Mouse (Mus musculus) heart, postnatal 14 days (tissue): ENCODE results near the gene Hoxa5. TPM values are rescaled to one million over a fixed set of nuclear protein-coding genes. Genes with fewer than 3 reads are reported as not detected.

Source experiments
- DNase-seq, 2 experiments: peaks; one replicate each; pipeline ENCODE4 v3.0.0; 2021 to 2022
- intact Hi-C: fragments of 180-260 bp; cut with DNase I; formaldehyde crosslinking; loops from one replicate; pipeline ENCODE4 v1.15.1; 2025
- total RNA-seq, 2 experiments: library from RNA; stranded (reverse); gene quantifications; 2 replicates each; pipeline ENCODE4 v1.2.3; 2021

The Hoxa5 gene
- total RNA-seq, 2 experiments from 2014 or later, result 1.4 to 2.1 TPM

- intact Hi-C loops, result loop anchor here (5.0 kb wide), 1 partner anchor 987 kb away; no protein-coding TSS in a partner anchor
- no peak for DNase-seq
Observed at GRCm38 (mm10) chr6:52169499-52170165, 34.8 kb downstream of the Hoxa5 start.

GRCm38 (mm10) chr6:52168191-52169055, 36.0 kb downstream of the Hoxa5 start:
- DNase-seq, result no peak
- intact Hi-C loops, result loop anchor here (5.0 kb wide), 1 partner anchor 986 kb away; no protein-coding TSS in a partner anchor

- intact Hi-C loops, result loop anchor here (5.0 kb wide), 1 partner anchor 985 kb away; no protein-coding TSS in a partner anchor
Observed at GRCm38 (mm10) chr6:52167736-52168161, 36.6 kb downstream of the Hoxa5 start.

GRCm38 (mm10) chr6:52167176-52167575, 37.2 kb downstream of the Hoxa5 start:
- intact Hi-C loops, result loop anchor here (5.0 kb wide), 1 partner anchor 985 kb away; no protein-coding TSS in a partner anchor
- DNase-seq, result no peak

More at GRCm38 (mm10) chr6:52167736-52168161, 36.6 kb downstream of the Hoxa5 start:
- no peak for DNase-seq

GRCm38 (mm10) chr6:52166431-52167077, 37.8 kb downstream of the Hoxa5 start:
- no peak for DNase-seq
- intact Hi-C loops, result loop anchor here (5.0 kb wide), 1 partner anchor 984 kb away; no protein-coding TSS in a partner anchor

- intact Hi-C loops, result loop anchor here (5.0 kb wide), 1 partner anchor 983 kb away; no protein-coding TSS in a partner anchor
- no peak for DNase-seq
Observed at GRCm38 (mm10) chr6:52165441-52166370, 38.7 kb downstream of the Hoxa5 start.

- intact Hi-C loops, result loop anchor here (5.0 kb wide), 2 partner anchors 158 to 983 kb away; no protein-coding TSS in a partner anchor
- DNase-seq, result no peak
Observed at GRCm38 (mm10) chr6:52164626-52165440, 39.6 kb downstream of the Hoxa5 start, which contains the start of gene Hoxa2. Gene Hoxa2 (minus strand): TSS chr6:52164831.

GRCm38 (mm10) chr6:52164051-52164625, 40.2 kb downstream of the Hoxa5 start:
- intact Hi-C loops, result loop anchor here (5.0 kb wide), 1 partner anchor 157 kb away; no protein-coding TSS in a partner anchor
- DNase-seq, result no peak

- no peak for DNase-seq
- intact Hi-C loops, result loop anchor here (5.0 kb wide), 1 partner anchor 156 kb away; no protein-coding TSS in a partner anchor
Observed at GRCm38 (mm10) chr6:52163366-52164031, 40.9 kb downstream of the Hoxa5 start.

- intact Hi-C loops, result loop anchor here (5.0 kb wide), 1 partner anchor 155 kb away; no protein-coding TSS in a partner anchor
- DNase-seq, result no peak
Observed at GRCm38 (mm10) chr6:52162611-52163365, 41.6 kb downstream of the Hoxa5 start.

- intact Hi-C loops, result loop anchor here (5.0 kb wide), 1 partner anchor 155 kb away; no protein-coding TSS in a partner anchor
Observed at GRCm38 (mm10) chr6:52162093-52162380, 42.4 kb downstream of the Hoxa5 start.

GRCm38 (mm10) chr6:52161336-52162092, 42.9 kb downstream of the Hoxa5 start:
- intact Hi-C loops, result loop anchor here (5.0 kb wide), 1 partner anchor 154 kb away; no protein-coding TSS in a partner anchor
- DNase-seq, result no peak

More at GRCm38 (mm10) chr6:52162093-52162380, 42.4 kb downstream of the Hoxa5 start:
- DNase-seq, result no peak

GRCm38 (mm10) chr6:52160511-52161335, 43.7 kb downstream of the Hoxa5 start:
- intact Hi-C loops, result loop anchor here (5.0 kb wide), 1 partner anchor 153 kb away; no protein-coding TSS in a partner anchor

GRCm38 (mm10) chr6:52159979-52160378, 44.4 kb downstream of the Hoxa5 start:
- no peak for DNase-seq
- intact Hi-C loops, result loop anchor here (5.0 kb wide), 1 partner anchor 153 kb away; no protein-coding TSS in a partner anchor

More at GRCm38 (mm10) chr6:52160511-52161335, 43.7 kb downstream of the Hoxa5 start:
- DNase-seq, result no peak
